Mouse (Mus musculus): Measurements from ENCODE around the gene Grhpr.
"Not testable (repeated sequence)": the region's sequence is repeated elsewhere in the genome, so short reads cannot be mapped to it uniquely, and the experiment has no call there.

Grhpr gene

GRCm38 (mm10) chr4:45013031-45013431 lies 31.8 kb downstream of the Grhpr start:
- DNase-seq (ENCODE audit: low spot score in 2 of 2), result no peak

GRCm38 (mm10) chr4:45013537-45013936 lies 32.3 kb downstream of the Grhpr start:
- no peak for DNase-seq (ENCODE audit: low spot score in 2 of 2)

- peak; percentile 29 to 54 for DNase-seq (ENCODE audit: low spot score in 2 of 2)
Observed at GRCm38 (mm10) chr4:45015615-45016014, 34.4 kb downstream of the Grhpr start.

GRCm38 (mm10) chr4:45018452-45018980 lies 37.3 kb downstream of the Grhpr start, which contains the start of gene Polr1e:
TSS of gene Polr1e (plus strand) at chr4:45018583.
- DNase-seq (ENCODE audit: low spot score in 2 of 2), result peak; percentile 58 to 72

- DNase-seq (ENCODE audit: low spot score in 2 of 2), result no peak
Observed at GRCm38 (mm10) chr4:45019009-45019408, 37.8 kb downstream of the Grhpr start.

- no peak for DNase-seq (ENCODE audit: low spot score in 2 of 2)
Observed at GRCm38 (mm10) chr4:45026459-45026858, 45.3 kb downstream of the Grhpr start.

GRCm38 (mm10) chr4:45032586-45032985 lies 51.4 kb downstream of the Grhpr start:
- no peak for DNase-seq (ENCODE audit: low spot score in 2 of 2)

- DNase-seq (ENCODE audit: low spot score in 2 of 2), result no peak
Observed at GRCm38 (mm10) chr4:45034693-45035628, 53.8 kb downstream of the Grhpr start.

GRCm38 (mm10) chr4:45036048-45036447 lies 54.9 kb downstream of the Grhpr start:
- no peak for DNase-seq (ENCODE audit: low spot score in 2 of 2)

- DNase-seq (ENCODE audit: low spot score in 2 of 2), result no peak
Observed at GRCm38 (mm10) chr4:45036571-45036970, 55.4 kb downstream of the Grhpr start.

- DNase-seq (ENCODE audit: low spot score in 2 of 2), result no peak
Observed at GRCm38 (mm10) chr4:45037455-45038410, 56.5 kb downstream of the Grhpr start.

GRCm38 (mm10) chr4:45038879-45039278 lies 57.7 kb downstream of the Grhpr start:
- not testable (repeated sequence) for DNase-seq (ENCODE audit: low spot score in 2 of 2)

- not testable (repeated sequence) for DNase-seq (ENCODE audit: low spot score in 2 of 2)
Observed at GRCm38 (mm10) chr4:45039546-45039945, 58.4 kb downstream of the Grhpr start.
